Mouse (Mus musculus) embryonic fibroblast, embryonic 13.5 days (primary cell): ENCODE measurements around the gene Gsx2. TPM values are rescaled to one million over a fixed set of nuclear protein-coding genes. Genes with fewer than 3 reads are reported as not detected.

Source experiments
- H3K27ac ChIP-seq: 2 replicates; pipeline ENCODE4 v1.5.1; 2012; ENCODE audit warnings: low read length, control low read depth, inconsistent platforms; ENCODE audit not compliant: insufficient read depth
- H3K4me1 ChIP-seq: 2 replicates; pipeline ENCODE4 v1.6.1; 2011; ENCODE audit warnings: low read length; ENCODE audit not compliant: control insufficient read depth, insufficient read depth
- H3K4me3 ChIP-seq: 2 replicates; pipeline ENCODE4 v1.5.1; 2011; ENCODE audit warnings: mild to moderate bottlenecking, control low read depth, low read length; ENCODE audit not compliant: insufficient read depth
- CTCF ChIP-seq: IDR thresholded peaks from 2 replicates; pipeline ENCODE4 v1.5.1; 2011; ENCODE audit warnings: mild to moderate bottlenecking, control low read depth, low read length, moderate library complexity, borderline replicate concordance; ENCODE audit not compliant: insufficient read depth
- POLR2A ChIP-seq: IDR thresholded peaks from 2 replicates; pipeline ENCODE4 v1.6.1; 2011; ENCODE audit warnings: low read depth, mild to moderate bottlenecking, control low read depth, low read length, moderate library complexity
- polyA plus RNA-seq: library from polyadenylated mRNA; stranded (reverse); fragments of >200 nt; gene quantifications from 2 replicates; pipeline ENCODE4 v1.2.4, GENCODE M21; 2011; ENCODE audit warnings: low read depth; ENCODE audit not compliant: missing spikeins, insufficient read length

Gsx2 gene
- polyA plus RNA-seq, 1 experiment = not detected

GRCm38 (mm10) chr5:75085521-75085875, 10.1 kb downstream of the Gsx2 start:
- Histone ChIP-seq H3K4me3 (no peak overlapping the region), H3K4me1 (no peaks in the 10 kb centered on the region), H3K27ac (no peak overlapping the region)
- TF ChIP-seq CTCF (no peak), POLR2A (no peak)

- no peak overlapping the region for H3K27ac ChIP-seq
- TF ChIP-seq CTCF = no peak
- H3K4me3 ChIP-seq = no peak overlapping the region
- H3K4me1 ChIP-seq = no peaks in the 10 kb centered on the region
These were observed 10.5 kb downstream of the Gsx2 start for GRCm38 (mm10) chr5:75085906-75086305.

GRCm38 (mm10) chr5:75106511-75106910, 31.1 kb downstream of the Gsx2 start:
- TF ChIP-seq POLR2A (no peak), CTCF (no peak)
- no peak overlapping the region for H3K4me3 ChIP-seq
- no peaks in the 10 kb centered on the region for H3K4me1 ChIP-seq
- H3K27ac ChIP-seq = no peak overlapping the region

- Histone ChIP-seq H3K27ac (no peak overlapping the region), H3K4me1 (no peaks in the 10 kb centered on the region), H3K4me3 (no peak overlapping the region)
- TF ChIP-seq CTCF = no peak
- no peak for TF ChIP-seq POLR2A
These were observed 34.0 kb downstream of the Gsx2 start for GRCm38 (mm10) chr5:75109368-75109767.

GRCm38 (mm10) chr5:75111781-75112180, 36.4 kb downstream of the Gsx2 start:
- TF ChIP-seq POLR2A (no peak), CTCF (no peak)
- Histone ChIP-seq H3K27ac (no peak overlapping the region), H3K4me3 (no peak overlapping the region), H3K4me1 (no peaks in the 10 kb centered on the region)

- H3K27ac ChIP-seq = no peak overlapping the region
- no peaks in the 10 kb centered on the region for H3K4me1 ChIP-seq
- TF ChIP-seq POLR2A (no peak), CTCF (no peak)
- no peak overlapping the region for H3K4me3 ChIP-seq
These were observed 43.4 kb downstream of the Gsx2 start for GRCm38 (mm10) chr5:75118840-75119239.

GRCm38 (mm10) chr5:75121646-75122045, 46.2 kb downstream of the Gsx2 start:
- H3K4me3 ChIP-seq = no peak overlapping the region
- no peak overlapping the region for H3K27ac ChIP-seq
- no peak for TF ChIP-seq POLR2A
- no peak for TF ChIP-seq CTCF
- no peaks in the 10 kb centered on the region for H3K4me1 ChIP-seq

Other genes with a start within 250 kb of the Gsx2 start
- 24.9 and 29.4 TPM in 2 replicates for gene Chic2, start 30.8 kb upstream of the Gsx2 start, polyA plus RNA-seq
- gene Pdgfra, start 76.7 kb downstream of the Gsx2 start, polyA plus RNA-seq = 57.3 and 115 TPM in 2 replicates